Mouse (Mus musculus): ENCODE data around the gene Foxd4. TPM values are rescaled to one million over a fixed set of nuclear protein-coding genes. Genes with fewer than 3 reads are reported as not detected.

Foxd4 gene
- total and polyA plus RNA-seq, 3 experiments: not detected

DNA sequence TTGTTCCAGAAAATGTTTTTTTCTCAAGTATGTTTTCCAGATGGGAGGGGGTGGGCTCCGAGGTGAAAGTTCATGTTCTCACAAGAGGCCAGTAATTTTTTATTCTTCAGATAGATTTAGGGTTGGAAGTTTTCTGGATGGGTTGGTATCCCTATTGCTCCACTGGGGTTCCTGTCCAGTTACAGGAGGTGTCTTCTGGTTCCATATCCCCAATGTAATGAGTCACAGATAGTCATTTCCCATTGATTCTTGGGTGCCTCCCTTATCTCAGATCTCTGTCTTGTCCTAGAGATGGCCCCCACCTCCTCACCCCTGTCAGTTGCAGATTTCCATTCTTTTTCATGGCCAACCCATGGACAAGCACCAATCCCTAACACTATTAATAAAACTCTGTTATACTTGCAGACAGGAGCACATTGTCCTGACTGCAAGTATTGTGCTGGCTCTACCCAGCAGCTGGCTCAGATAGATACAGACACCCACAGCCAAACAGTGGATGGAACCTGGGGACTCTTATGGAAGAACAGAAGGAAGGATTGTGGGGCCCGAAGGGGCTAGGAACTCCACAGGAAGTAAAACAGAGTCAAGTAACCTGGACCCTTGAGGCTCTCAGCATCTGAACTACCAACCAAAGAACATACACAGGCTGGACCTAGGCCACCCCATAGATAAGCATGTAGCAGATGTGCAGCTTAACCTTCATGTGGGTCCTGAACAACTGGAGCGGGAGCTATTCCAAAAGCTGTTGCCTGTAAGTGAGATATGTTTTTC is 7.6 kb upstream of the Foxd4 start:
- Histone ChIP-seq H3K9ac (ENCODE audit: low read depth, low read length) (no peak overlapping the region), H3K36me3 (ENCODE audit: control insufficient read depth, insufficient read depth, low read length) (no peaks in the 10 kb centered on the region), H3K27ac (no peak overlapping the region), H3K4me1 (ENCODE audit: control insufficient read depth, insufficient read depth, low read length) (no peaks in the 10 kb centered on the region), H3K4me3 (no peak overlapping the region), H3K79me2 (replicated peaks; ENCODE audit: control insufficient read depth, insufficient read depth, low read length) (no peaks in the 10 kb centered on the region), H3K27me3 (ENCODE audit: control insufficient read depth, insufficient read depth, low read length) (no peaks in the 10 kb centered on the region)
- intact Hi-C loops (cut with DNase I): no loop called here
- TF ChIP-seq POLR2A (IDR thresholded peaks at IDR 0.05; ENCODE audit: insufficient read depth, low read depth, low read length): no peak
- no peak for TF ChIP-seq EP300 (IDR thresholded peaks at IDR 0.05; ENCODE audit: insufficient read depth, low read depth, low read length)
- TF ChIP-seq CTCF (IDR thresholded peaks at IDR 0.05): no peak
- DNase-seq: no peak
- WGBS: 87% methylated on average over 3 of the region's 3 CpGs

DNA sequence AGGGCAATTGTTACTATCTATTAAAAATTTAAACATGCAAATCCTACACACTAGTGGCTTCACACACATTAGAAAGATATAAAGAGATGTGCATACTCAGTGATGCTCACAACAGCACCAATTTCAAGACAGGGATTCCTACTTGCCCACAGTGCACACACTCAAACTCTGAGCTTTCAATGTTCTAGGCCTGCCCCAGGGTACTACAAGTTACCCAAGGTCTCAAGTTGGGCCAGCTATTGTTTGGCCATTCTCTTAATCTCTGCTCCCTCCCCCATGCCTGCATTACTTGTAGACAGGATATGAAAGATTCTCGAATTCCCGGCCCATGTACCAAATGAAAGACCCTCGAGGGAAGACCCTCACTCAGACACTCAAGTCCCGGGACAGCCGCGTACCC is 6.7 kb upstream of the Foxd4 start:
- DNase-seq: no peak
- intact Hi-C loops (cut with DNase I): no loop called here
- Histone ChIP-seq H3K9ac (ENCODE audit: low read depth, low read length) (no peak overlapping the region), H3K4me3 (no peak overlapping the region), H3K36me3 (ENCODE audit: control insufficient read depth, insufficient read depth, low read length) (no peaks in the 10 kb centered on the region), H3K4me1 (ENCODE audit: control insufficient read depth, insufficient read depth, low read length) (no peaks in the 10 kb centered on the region), H3K27me3 (ENCODE audit: control insufficient read depth, insufficient read depth, low read length) (peaks cover 2% of the 10 kb centered on the region), H3K27ac (no peak overlapping the region), H3K79me2 (replicated peaks; ENCODE audit: control insufficient read depth, insufficient read depth, low read length) (no peaks in the 10 kb centered on the region)
- 85% methylated on average over 6 of the region's 6 CpGs for WGBS
- no peak for TF ChIP-seq POLR2A (IDR thresholded peaks at IDR 0.05; ENCODE audit: insufficient read depth, low read depth, low read length)
- TF ChIP-seq EP300 (IDR thresholded peaks at IDR 0.05; ENCODE audit: insufficient read depth, low read depth, low read length): no peak
- TF ChIP-seq CTCF (IDR thresholded peaks at IDR 0.05): no peak

DNA sequence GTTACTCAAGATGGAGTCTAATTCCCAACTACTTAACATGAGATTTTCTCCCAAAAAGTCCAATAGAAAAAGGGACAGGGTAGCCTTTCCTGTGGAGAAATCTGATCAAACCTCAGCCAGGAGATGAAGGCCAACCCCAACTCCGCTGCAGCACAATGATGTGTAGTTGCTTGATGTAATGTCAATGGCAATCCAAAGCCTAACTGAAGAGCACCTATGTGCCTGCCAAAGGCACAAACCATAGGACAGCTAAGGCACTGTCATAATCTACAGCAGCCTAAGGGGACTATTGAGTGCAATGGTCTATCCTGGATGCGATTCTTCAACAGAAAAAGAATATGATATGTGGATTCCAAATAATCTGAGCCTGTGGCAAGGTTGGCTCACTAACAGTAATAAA is 1.8 kb upstream of the Foxd4 start:
- intact Hi-C loops (cut with DNase I): no loop called here
- WGBS: 67% methylated on average over 2 of the region's 2 CpGs
- no peak overlapping the region for H3K9ac ChIP-seq (ENCODE audit: low read depth, low read length)
- H3K36me3 ChIP-seq (ENCODE audit: control insufficient read depth, insufficient read depth, low read length): no peaks in the 10 kb centered on the region
- TF ChIP-seq POLR2A (IDR thresholded peaks at IDR 0.05; ENCODE audit: insufficient read depth, low read depth, low read length) (no peak), EP300 (IDR thresholded peaks at IDR 0.05; ENCODE audit: insufficient read depth, low read depth, low read length) (no peak)
- no peak for DNase-seq
- no peaks in the 10 kb centered on the region; the same call in 1 of the 2 replicates for H3K4me1 ChIP-seq (ENCODE audit: control insufficient read depth, insufficient read depth, low read length)
- H3K27ac ChIP-seq: no peak overlapping the region
- peaks cover 19% of the 10 kb centered on the region for H3K27me3 ChIP-seq (ENCODE audit: control insufficient read depth, insufficient read depth, low read length)
- H3K79me2 ChIP-seq (replicated peaks; ENCODE audit: control insufficient read depth, insufficient read depth, low read length): no peaks in the 10 kb centered on the region
- H3K4me3 ChIP-seq: no peak overlapping the region

DNA sequence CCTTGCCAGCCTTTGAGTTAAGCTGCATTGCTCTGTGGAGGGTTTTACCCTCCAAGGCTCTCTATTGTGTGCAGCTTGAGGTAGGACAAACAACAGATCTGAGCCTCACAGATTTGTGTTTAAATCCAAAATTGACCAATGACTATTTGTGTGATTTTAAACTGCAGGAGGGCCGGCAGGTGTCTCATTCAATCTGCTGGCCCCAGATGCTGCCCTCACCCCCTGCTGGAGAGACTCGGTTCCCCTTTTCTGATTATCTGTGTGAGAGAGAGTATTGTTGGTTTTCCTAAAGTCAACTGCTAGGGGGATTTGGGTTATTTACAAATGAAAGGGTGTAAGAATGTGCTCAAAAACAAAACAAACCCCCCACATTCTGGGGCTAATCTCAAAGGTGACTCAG is 1.3 kb upstream of the Foxd4 start:
- WGBS: 12% methylated on average over 2 of the region's 2 CpGs
- H3K4me1 ChIP-seq (ENCODE audit: control insufficient read depth, insufficient read depth, low read length): no peaks in the 10 kb centered on the region; the same call in 1 of the 2 replicates
- no peak overlapping the region for H3K4me3 ChIP-seq
- TF ChIP-seq EP300 (IDR thresholded peaks at IDR 0.05; ENCODE audit: insufficient read depth, low read depth, low read length) (no peak), CTCF (IDR thresholded peaks at IDR 0.05) (no peak), POLR2A (IDR thresholded peaks at IDR 0.05; ENCODE audit: insufficient read depth, low read depth, low read length) (no peak)
- intact Hi-C loops (cut with DNase I): no loop called here
- peaks cover 24% of the 10 kb centered on the region for H3K27me3 ChIP-seq (ENCODE audit: control insufficient read depth, insufficient read depth, low read length)
- no peaks in the 10 kb centered on the region for H3K79me2 ChIP-seq (replicated peaks; ENCODE audit: control insufficient read depth, insufficient read depth, low read length)
- H3K27ac ChIP-seq: no peak overlapping the region
- no peaks in the 10 kb centered on the region for H3K36me3 ChIP-seq (ENCODE audit: control insufficient read depth, insufficient read depth, low read length)
- H3K9ac ChIP-seq (ENCODE audit: low read depth, low read length): no peak overlapping the region
- DNase-seq: no peak

DNA sequence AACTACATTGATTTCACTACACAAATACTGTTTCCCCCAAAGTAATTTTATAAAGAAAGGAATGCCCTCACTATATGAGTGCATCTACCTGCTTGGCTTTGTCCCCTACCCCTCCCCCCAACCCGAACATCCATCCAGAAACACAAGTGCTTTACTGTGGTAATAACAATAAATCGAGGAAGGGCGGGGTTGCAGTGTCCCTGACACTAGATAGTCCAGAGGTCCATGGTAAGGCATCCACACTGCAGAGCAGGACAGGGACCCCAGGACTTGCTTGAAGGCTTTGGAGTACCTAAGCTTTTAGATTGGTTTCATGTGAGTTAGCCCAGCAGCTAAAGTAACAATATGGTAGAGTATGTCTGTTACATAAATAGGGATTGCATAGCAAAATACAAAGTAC is 669 bp upstream of the Foxd4 start:
- no peak for DNase-seq
- no peak overlapping the region for H3K9ac ChIP-seq (ENCODE audit: low read depth, low read length)
- WGBS: 14% methylated on average over 3 of the region's 3 CpGs
- peaks cover 26% of the 10 kb centered on the region for H3K27me3 ChIP-seq (ENCODE audit: control insufficient read depth, insufficient read depth, low read length)
- H3K36me3 ChIP-seq (ENCODE audit: control insufficient read depth, insufficient read depth, low read length): no peaks in the 10 kb centered on the region
- H3K27ac ChIP-seq: no peak overlapping the region
- H3K79me2 ChIP-seq (replicated peaks; ENCODE audit: control insufficient read depth, insufficient read depth, low read length): no peaks in the 10 kb centered on the region
- no peak overlapping the region for H3K4me3 ChIP-seq
- no peaks in the 10 kb centered on the region; the same call in 1 of the 2 replicates for H3K4me1 ChIP-seq (ENCODE audit: control insufficient read depth, insufficient read depth, low read length)
- TF ChIP-seq POLR2A (IDR thresholded peaks at IDR 0.05; ENCODE audit: insufficient read depth, low read depth, low read length) (no peak), CTCF (IDR thresholded peaks at IDR 0.05) (no peak), EP300 (IDR thresholded peaks at IDR 0.05; ENCODE audit: insufficient read depth, low read depth, low read length) (no peak)
- intact Hi-C loops (cut with DNase I): no loop called here

All from heart, adult 2 months (tissue).